Mouse (Mus musculus) embryonic facial prominence, embryonic 15.5 days (tissue): Measurements from ENCODE around the gene Arpc1b. TPM values are rescaled to one million over a fixed set of nuclear protein-coding genes. Genes with fewer than 3 reads are reported as not detected.

Experiments
- ATAC-seq: fragments of 200-750 bp; cut with Nextera tagmentation; 2 replicates; pipeline ENCODE4 v1.8.0; 2017; ENCODE audit warnings: low read depth, moderate TSS enrichment; ENCODE audit not compliant: insufficient number of reproducible peaks, low FRiP score, low TSS enrichment
- H3K27ac ChIP-seq: fragments of 300-500 bp; sonication (generic); replicated peaks from 2 replicates; pipeline ENCODE4 v1.5.1; 2015; ENCODE audit warnings: mild to moderate bottlenecking, inconsistent platforms
- H3K27me3 ChIP-seq: fragments of 300-500 bp; sonication (generic); 2 replicates; pipeline ENCODE4 v1.6.1; 2015; ENCODE audit warnings: inconsistent platforms
- H3K36me3 ChIP-seq: fragments of 300-500 bp; sonication (generic); 2 replicates; pipeline ENCODE4 v1.6.1; 2015; ENCODE audit warnings: mild to moderate bottlenecking, inconsistent platforms
- H3K4me1 ChIP-seq: fragments of 300-500 bp; sonication (generic); 2 replicates; pipeline ENCODE4 v1.6.1; 2015; ENCODE audit warnings: inconsistent platforms
- H3K4me2 ChIP-seq: fragments of 300-500 bp; sonication (generic); replicated peaks from 2 replicates; pipeline ENCODE4 v1.6.1; 2015; ENCODE audit warnings: mild to moderate bottlenecking, inconsistent platforms
- H3K4me3 ChIP-seq: fragments of 300-500 bp; sonication (generic); replicated peaks from 2 replicates; pipeline ENCODE4 v1.5.1; 2015; ENCODE audit warnings: mild to moderate bottlenecking, inconsistent platforms
- H3K9ac ChIP-seq: fragments of 300-500 bp; sonication (generic); 2 replicates; pipeline ENCODE4 v1.6.1; 2015; ENCODE audit warnings: inconsistent platforms
- H3K9me3 ChIP-seq: fragments of 300-500 bp; sonication (generic); replicated peaks from 2 replicates; pipeline ENCODE4 v1.6.1; 2016; ENCODE audit warnings: inconsistent platforms
- WGBS: fragments of 180-500 bp; shearing (Covaris S2); methylation state at CpG from one replicate; pipeline ENCODE4 v1.1.7; 2015; 5-methylcytosine and 5-hydroxymethylcytosine counted together
- polyA plus RNA-seq: library from polyadenylated mRNA; unstranded; fragments of >200 nt; fragmentation: Nextera tagmentation; extraction: Ambion mirVana; gene quantifications from 2 replicates; pipeline ENCODE4 v1.2.1, GENCODE M21; 2015

Arpc1b gene
- polyA plus RNA-seq, 1 experiment from 2014 or later = 310 TPM

- H3K27ac ChIP-seq = peak overlapping the region; percentile 44; the same call in 1 of the 2 replicates
- H3K36me3 ChIP-seq = peaks cover 14% of the 10 kb centered on the region
- H3K4me3 ChIP-seq = peak overlapping the region; percentile 58
- H3K9ac ChIP-seq = peak overlapping the region; percentile 31
- peaks cover 27% of the 10 kb centered on the region for H3K4me1 ChIP-seq
- no peaks in the 10 kb centered on the region for H3K27me3 ChIP-seq
- ATAC-seq = peak; percentile 21; the same call in 1 of the 2 replicates
- WGBS = 16% methylated on average over 35 of the region's 40 CpGs
- no peaks in the 10 kb centered on the region for H3K9me3 ChIP-seq
- H3K4me2 ChIP-seq = peak overlapping the region; percentile 73
Observed at GRCm38 (mm10) chr5:145114606-145115473, 825 bp downstream of the Arpc1b start.

- WGBS = 84% methylated on average over 5 of the region's 5 CpGs
- H3K4me3 ChIP-seq = no peak overlapping the region
Observed at GRCm38 (mm10) chr5:145115736-145116135, 1.7 kb downstream of the Arpc1b start.

GRCm38 (mm10) chr5:145116316-145116715 is 2.3 kb downstream of the Arpc1b start:
- H3K4me3 ChIP-seq = 0 out of 2 replicates have a peak overlapping the region, but pooled peaks have one; percentile 3
- no peaks in the 10 kb centered on the region for H3K9me3 ChIP-seq
- H3K36me3 ChIP-seq = no peaks in the 10 kb centered on the region
- H3K27me3 ChIP-seq = no peaks in the 10 kb centered on the region
- WGBS = 25% methylated on average over 4 of the region's 4 CpGs
- no peak overlapping the region for H3K9ac ChIP-seq
- peak overlapping the region; percentile 21; the same call in 1 of the 2 replicates for H3K4me2 ChIP-seq
- H3K27ac ChIP-seq = peak overlapping the region; percentile 78
- ATAC-seq = peak; percentile 31; the same call in 1 of the 2 replicates
- peaks cover 39% of the 10 kb centered on the region for H3K4me1 ChIP-seq

More at GRCm38 (mm10) chr5:145115736-145116135, 1.7 kb downstream of the Arpc1b start:
- Histone ChIP-seq H3K36me3 (0 out of 2 replicates have a peak, but pooled peaks cover 5% of the 10 kb centered on the region), H3K4me2 (0 out of 2 replicates have a peak overlapping the region, but pooled peaks have one; percentile 1), H3K9ac (no peak overlapping the region), H3K27me3 (no peaks in the 10 kb centered on the region), H3K27ac (peak overlapping the region; percentile 78), H3K4me1 (peaks cover 33% of the 10 kb centered on the region), H3K9me3 (no peaks in the 10 kb centered on the region)
- ATAC-seq = no peak

GRCm38 (mm10) chr5:145116916-145117315 is 2.9 kb downstream of the Arpc1b start:
- 48% methylated on average over 10 of the region's 10 CpGs for WGBS
- Histone ChIP-seq H3K4me2 (peak overlapping the region; percentile 21; the same call in 1 of the 2 replicates), H3K36me3 (no peaks in the 10 kb centered on the region), H3K9ac (no peak overlapping the region), H3K9me3 (no peaks in the 10 kb centered on the region), H3K4me1 (peaks cover 40% of the 10 kb centered on the region), H3K4me3 (0 out of 2 replicates have a peak overlapping the region, but pooled peaks have one; percentile 3), H3K27me3 (no peaks in the 10 kb centered on the region), H3K27ac (peak overlapping the region; percentile 78)
- no peak for ATAC-seq

GRCm38 (mm10) chr5:145118005-145118404 is 4.0 kb downstream of the Arpc1b start:
- no peak overlapping the region for H3K4me2 ChIP-seq
- H3K36me3 ChIP-seq = peaks cover 4% of the 10 kb centered on the region; the same call in 1 of the 2 replicates
- no peaks in the 10 kb centered on the region for H3K27me3 ChIP-seq
- 51% methylated on average over 6 of the region's 6 CpGs for WGBS
- H3K4me1 ChIP-seq = peaks cover 40% of the 10 kb centered on the region
- no peak for ATAC-seq
- no peak overlapping the region for H3K9ac ChIP-seq
- no peak overlapping the region for H3K4me3 ChIP-seq
- no peaks in the 10 kb centered on the region for H3K9me3 ChIP-seq
- no peak overlapping the region for H3K27ac ChIP-seq

- no peaks in the 10 kb centered on the region for H3K9me3 ChIP-seq
- peaks cover 40% of the 10 kb centered on the region for H3K4me1 ChIP-seq
- no peak overlapping the region for H3K27ac ChIP-seq
- peaks cover 9% of the 10 kb centered on the region; the same call in 1 of the 2 replicates for H3K36me3 ChIP-seq
- no peak overlapping the region for H3K4me2 ChIP-seq
- ATAC-seq = no peak
- WGBS = 86% methylated on average over 5 of the region's 5 CpGs
- no peak overlapping the region for H3K9ac ChIP-seq
- H3K27me3 ChIP-seq = no peaks in the 10 kb centered on the region
- no peak overlapping the region for H3K4me3 ChIP-seq
Observed at GRCm38 (mm10) chr5:145118461-145118860, 4.4 kb downstream of the Arpc1b start.

GRCm38 (mm10) chr5:145119385-145119784 is 5.4 kb downstream of the Arpc1b start:
- no peak overlapping the region for H3K4me2 ChIP-seq
- WGBS = 89% methylated on average over 2 of the region's 2 CpGs

GRCm38 (mm10) chr5:145120921-145121320 is 6.9 kb downstream of the Arpc1b start:
- no peak overlapping the region for H3K9ac ChIP-seq
- no peak overlapping the region for H3K4me3 ChIP-seq
- H3K36me3 ChIP-seq = peaks cover 32% of the 10 kb centered on the region
- no peaks in the 10 kb centered on the region for H3K9me3 ChIP-seq
- no peak overlapping the region for H3K27ac ChIP-seq
- H3K4me2 ChIP-seq = no peak overlapping the region
- no peaks in the 10 kb centered on the region for H3K27me3 ChIP-seq
- peaks cover 25% of the 10 kb centered on the region for H3K4me1 ChIP-seq
- no peak for ATAC-seq
- 37% methylated on average over 7 of the region's 7 CpGs for WGBS

More at GRCm38 (mm10) chr5:145119385-145119784, 5.4 kb downstream of the Arpc1b start:
- H3K27me3 ChIP-seq = no peaks in the 10 kb centered on the region
- ATAC-seq = no peak
- H3K27ac ChIP-seq = no peak overlapping the region
- no peak overlapping the region for H3K4me3 ChIP-seq
- H3K36me3 ChIP-seq = peaks cover 18% of the 10 kb centered on the region
- no peaks in the 10 kb centered on the region for H3K9me3 ChIP-seq
- no peak overlapping the region for H3K9ac ChIP-seq
- H3K4me1 ChIP-seq = peaks cover 34% of the 10 kb centered on the region

GRCm38 (mm10) chr5:145123396-145123795 is 9.4 kb downstream of the Arpc1b start:
- 94% methylated on average over 19 of the region's 19 CpGs for WGBS
- H3K9ac ChIP-seq = no peak overlapping the region
- peaks cover 57% of the 10 kb centered on the region for H3K36me3 ChIP-seq
- no peaks in the 10 kb centered on the region for H3K27me3 ChIP-seq
- no peak for ATAC-seq
- H3K4me1 ChIP-seq = peaks cover 13% of the 10 kb centered on the region; the same call in 1 of the 2 replicates
- no peak overlapping the region for H3K4me3 ChIP-seq
- no peaks in the 10 kb centered on the region for H3K9me3 ChIP-seq
- H3K27ac ChIP-seq = no peak overlapping the region
- H3K4me2 ChIP-seq = no peak overlapping the region

GRCm38 (mm10) chr5:145126580-145126979 is 12.6 kb downstream of the Arpc1b start:
- H3K9me3 ChIP-seq = no peaks in the 10 kb centered on the region
- H3K4me3 ChIP-seq = no peak overlapping the region
- no peak overlapping the region for H3K9ac ChIP-seq
- no peak overlapping the region for H3K4me2 ChIP-seq
- 91% methylated on average over 9 of the region's 9 CpGs for WGBS
- H3K27me3 ChIP-seq = no peaks in the 10 kb centered on the region
- H3K4me1 ChIP-seq = no peaks in the 10 kb centered on the region
- no peak for ATAC-seq
- peaks cover 86% of the 10 kb centered on the region for H3K36me3 ChIP-seq
- no peak overlapping the region for H3K27ac ChIP-seq

GRCm38 (mm10) chr5:145129124-145129523 is 15.1 kb downstream of the Arpc1b start:
- Histone ChIP-seq H3K27ac (no peak overlapping the region), H3K9ac (no peak overlapping the region), H3K27me3 (no peaks in the 10 kb centered on the region), H3K4me3 (no peak overlapping the region), H3K4me2 (no peak overlapping the region), H3K36me3 (peaks cover 96% of the 10 kb centered on the region), H3K4me1 (no peaks in the 10 kb centered on the region), H3K9me3 (no peaks in the 10 kb centered on the region)
- 95% methylated on average over 4 of the region's 4 CpGs for WGBS
- no peak for ATAC-seq
